ENCODE assay signal across 8 mouse cellular contexts in the genomic region with DNA sequence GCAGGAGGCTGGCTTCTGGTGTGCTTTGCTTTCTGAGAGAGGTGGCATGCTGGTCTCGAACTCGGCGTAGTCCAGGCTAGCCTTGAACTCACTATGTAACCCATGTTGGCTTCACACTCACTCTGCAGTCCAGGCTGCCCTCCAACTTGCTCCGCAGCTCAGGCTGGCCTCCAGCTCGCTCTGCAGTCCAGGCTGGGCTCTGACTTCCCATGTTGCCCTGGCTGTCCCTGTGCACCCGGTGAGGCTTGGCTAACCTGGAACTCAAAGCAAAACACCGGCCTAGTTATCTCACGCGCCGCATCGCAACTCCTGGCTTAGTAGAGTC. TPM values are rescaled to one million over a fixed set of nuclear protein-coding genes. Genes with fewer than 3 reads are reported as not detected.
DNase-seq lines count a peak whose midpoint lies in the region; ATAC-seq and TF ChIP-seq lines count a peak whose summit lies in the region.

No protein-coding gene starts in this region.

- peaks cover 19% of the 10 kb centered on the region for H3K4me1 ChIP-seq in heart, embryonic 16.5 days (ENCODE audit: control insufficient read depth, insufficient read depth, low read length)
- H3K4me1 ChIP-seq in midbrain, embryonic 10.5 days, result peaks cover 50% of the 10 kb centered on the region

- 16% methylated on average over 11 of the region's 11 CpGs for WGBS in heart, embryonic 16.5 days
- 23% methylated on average over 11 of the region's 11 CpGs for WGBS in midbrain, embryonic 10.5 days

- no peak for ATAC-seq in heart, embryonic 16.5 days (replicated peaks; ENCODE audit: extremely low read depth, insufficient read depth, low FRiP score)

- no peaks in the 10 kb centered on the region for H3K9me3 ChIP-seq in heart, embryonic 16.5 days (replicated peaks; ENCODE audit: control insufficient read depth, low read length)
- H3K9me3 ChIP-seq in midbrain, embryonic 10.5 days (replicated peaks), result no peaks in the 10 kb centered on the region

- H3K9ac ChIP-seq in heart, embryonic 16.5 days (ENCODE audit: low read length), result peak overlapping the region; percentile 90

- H3K36me3 ChIP-seq in heart, embryonic 16.5 days (ENCODE audit: control insufficient read depth, insufficient read depth), result peaks cover 16% of the 10 kb centered on the region
- H3K36me3 ChIP-seq in midbrain, embryonic 10.5 days, result peaks cover 29% of the 10 kb centered on the region

- DNase-seq in layer of hippocampus, adult 2 months (ENCODE audit: low spot score in 2 of 2), result no peak
- DNase-seq in layer of hippocampus, postnatal 10 days (ENCODE audit: low spot score in 2 of 2), result no peak
- DNase-seq in cerebellum, adult 11-12 months, result peak; percentile 76
- DNase-seq in midbrain, embryonic 10.5 days (ENCODE audit: low spot score), result no peak
- DNase-seq in frontal cortex, postnatal 25 days (ENCODE audit: low spot score in 2 of 2), result no peak
- DNase-seq in adrenal gland, adult 2 months, result no peak
- DNase-seq in ovary, adult 18-20 months (ENCODE audit: low spot score), result no peak

- H3K4me3 ChIP-seq in layer of hippocampus, adult 2 months, result peak overlapping the region; percentile 99
- peak overlapping the region; percentile 82 for H3K4me3 ChIP-seq in heart, embryonic 16.5 days (ENCODE audit: low read length)
- peak overlapping the region; percentile 99 for H3K4me3 ChIP-seq in midbrain, embryonic 10.5 days

- peak overlapping the region; percentile 99 for H3K4me2 ChIP-seq in heart, embryonic 16.5 days (ENCODE audit: low read depth, low read length)

- no peak for TF ChIP-seq CTCF in layer of hippocampus, adult 2 months (conservative IDR thresholded peaks at IDR 0.05)

- H3K27ac ChIP-seq in layer of hippocampus, adult 2 months, result peak overlapping the region; percentile 89
- no peak overlapping the region for H3K27ac ChIP-seq in heart, embryonic 16.5 days (ENCODE audit: low read length)
- peak overlapping the region; percentile 89 for H3K27ac ChIP-seq in midbrain, embryonic 10.5 days (replicated peaks)

- no peaks in the 10 kb centered on the region for H3K27me3 ChIP-seq in heart, embryonic 16.5 days (ENCODE audit: control insufficient read depth, insufficient read depth, low read length)
- H3K27me3 ChIP-seq in midbrain, embryonic 10.5 days (ENCODE audit: low read depth, poor library complexity, severe bottlenecking), result no peaks in the 10 kb centered on the region

RNA-seq across cellular contexts. Expression of gene Sppl2b, which starts 0.6 kb away (rescaled TPM):
- total RNA-seq in layer of hippocampus, adult 2 months (2021), result 10 to 100 TPM; 61.2 to 63.2 TPM
- 10 to 100 TPM; 80.4 to 97.8 TPM for total RNA-seq in layer of hippocampus, postnatal 10 days (2021)
- 28.4 and 33.2 TPM in 2 replicates for polyA plus RNA-seq in heart, embryonic 16.5 days (2015; fragmentation: Nextera tagmentation; extraction: Ambion mirVana)
- 42.8 and 45.6 TPM in 2 replicates for polyA plus RNA-seq in midbrain, embryonic 10.5 days (2016; fragmentation: Nextera tagmentation; extraction: Ambion mirVana)
- 10 to 100 TPM; 28.5 to 35.2 TPM for total RNA-seq in adrenal gland, adult 2 months (2021)
- 114 and 116 TPM in 2 replicates for polyA plus RNA-seq in adrenal gland, adult 2 months (2012; rRNA removed)

RNA-seq across cellular contexts. Expression of gene Lsm7, which starts 0.7 kb away (rescaled TPM):
- total RNA-seq in layer of hippocampus, adult 2 months (2021), result 10 to 100 TPM; 51.6 to 53.3 TPM
- 10 to 100 TPM; 52.3 to 54.0 TPM for total RNA-seq in layer of hippocampus, postnatal 10 days (2021)
- 141 and 148 TPM in 2 replicates for polyA plus RNA-seq in heart, embryonic 16.5 days (2015; fragmentation: Nextera tagmentation; extraction: Ambion mirVana)
- 322 and 326 TPM in 2 replicates for polyA plus RNA-seq in midbrain, embryonic 10.5 days (2016; fragmentation: Nextera tagmentation; extraction: Ambion mirVana)
- 10 to 100 TPM; 22.3 to 36.2 TPM for total RNA-seq in adrenal gland, adult 2 months (2021)
- polyA plus RNA-seq in adrenal gland, adult 2 months (2012; rRNA removed), result 91.9 and 107 TPM in 2 replicates

RNA-seq across cellular contexts. Expression of gene Lingo3, which starts 11.9 kb away (rescaled TPM):
- 10 to 100 TPM; 49.4 to 54.3 TPM for total RNA-seq in layer of hippocampus, adult 2 months (2021)
- total RNA-seq in layer of hippocampus, postnatal 10 days (2021), result 10 to 100 TPM; 20.4 to 25.9 TPM
- polyA plus RNA-seq in heart, embryonic 16.5 days (2015; fragmentation: Nextera tagmentation; extraction: Ambion mirVana), result 0.39 and 0.84 TPM in 2 replicates
- 1.1 and 1.4 TPM in 2 replicates for polyA plus RNA-seq in midbrain, embryonic 10.5 days (2016; fragmentation: Nextera tagmentation; extraction: Ambion mirVana)
- 10 to 100 TPM in 1 of 2 experiments, 1 to 10 TPM in 1; 8.5 to 16.7 TPM for total RNA-seq in adrenal gland, adult 2 months (2021)
- 13.8 and 18.7 TPM in 2 replicates for polyA plus RNA-seq in adrenal gland, adult 2 months (2012; rRNA removed)

RNA-seq across cellular contexts. Expression of gene Tmprss9, which starts 15.9 kb away (rescaled TPM):
- total RNA-seq in layer of hippocampus, adult 2 months (2021), result under 1 TPM; 0.46 to 0.56 TPM
- total RNA-seq in layer of hippocampus, postnatal 10 days (2021), result under 1 TPM; 0.11 to 0.16 TPM
- polyA plus RNA-seq in heart, embryonic 16.5 days (2015; fragmentation: Nextera tagmentation; extraction: Ambion mirVana), result not detected in 2 replicates
- polyA plus RNA-seq in midbrain, embryonic 10.5 days (2016; fragmentation: Nextera tagmentation; extraction: Ambion mirVana), result 0.02 and 0.09 TPM in 2 replicates
- total RNA-seq in adrenal gland, adult 2 months (2021), result not detected
- polyA plus RNA-seq in adrenal gland, adult 2 months (2012; rRNA removed), result 0.18 and 0.21 TPM in 2 replicates

RNA-seq across cellular contexts. Expression of gene Oaz1, which starts 29.3 kb away (rescaled TPM):
- total RNA-seq in layer of hippocampus, adult 2 months (2021), result 100 to 1,000 TPM; 478 to 493 TPM
- total RNA-seq in layer of hippocampus, postnatal 10 days (2021), result 100 to 1,000 TPM; 399 to 419 TPM
- polyA plus RNA-seq in heart, embryonic 16.5 days (2015; fragmentation: Nextera tagmentation; extraction: Ambion mirVana), result 2,111 and 2,265 TPM in 2 replicates
- polyA plus RNA-seq in midbrain, embryonic 10.5 days (2016; fragmentation: Nextera tagmentation; extraction: Ambion mirVana), result 2,246 and 2,347 TPM in 2 replicates
- total RNA-seq in adrenal gland, adult 2 months (2021), result 100 to 1,000 TPM; 780 to 923 TPM
- 1,168 and 1,414 TPM in 2 replicates for polyA plus RNA-seq in adrenal gland, adult 2 months (2012; rRNA removed)
